Mouse (Mus musculus) liver, postnatal 0 days (tissue): ENCODE data around the gene Lsp1.

Source experiments
- CTCF ChIP-seq: sonication (generic); IDR thresholded peaks from 2 replicates; pipeline ENCODE4 v1.5.1; 2016; ENCODE audit warnings: antibody characterized with exemption, low read depth
- EP300 ChIP-seq: IDR thresholded peaks from 2 replicates; pipeline ENCODE4 v1.6.1; 2016; ENCODE audit warnings: antibody characterized with exemption, low read depth, mild to moderate bottlenecking

DNA sequence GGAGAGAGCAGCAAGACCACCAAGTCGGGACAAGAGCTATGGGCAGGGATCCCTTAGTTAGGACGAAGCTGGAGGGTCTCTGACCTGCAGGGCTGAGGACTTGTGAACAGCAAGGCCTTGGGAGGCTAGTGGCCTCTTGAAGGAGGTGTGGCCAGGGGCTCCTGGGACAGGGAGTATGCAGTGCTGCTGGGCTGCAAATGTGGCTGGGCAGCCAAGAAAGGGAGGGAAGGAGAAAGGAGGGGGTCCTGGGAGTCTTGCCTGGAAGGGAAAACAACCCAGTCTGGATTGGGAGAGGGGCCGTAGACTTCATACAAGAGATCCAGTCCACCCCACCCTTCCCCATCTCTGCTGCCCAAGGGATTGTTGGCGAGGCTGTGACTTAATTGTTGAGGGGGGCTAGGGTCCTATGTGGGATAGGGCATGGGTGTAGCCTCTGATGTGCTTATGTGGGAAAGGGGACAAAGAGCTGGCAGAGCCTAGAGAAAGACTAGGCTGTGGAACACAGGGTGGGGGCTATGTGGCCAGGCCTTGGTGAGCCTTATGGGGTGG lies 71.4 kb downstream of the Lsp1 start:
- TF ChIP-seq CTCF = no peak
- TF ChIP-seq EP300 = no peak
